Mouse (Mus musculus): ENCODE results near the gene Lama2. TPM values are rescaled to one million over a fixed set of nuclear protein-coding genes. Genes with fewer than 3 reads are reported as not detected.

The Lama2 gene
- total RNA-seq, 2 experiments from 2014 or later, result 9.6 to 12.1 TPM

DNA sequence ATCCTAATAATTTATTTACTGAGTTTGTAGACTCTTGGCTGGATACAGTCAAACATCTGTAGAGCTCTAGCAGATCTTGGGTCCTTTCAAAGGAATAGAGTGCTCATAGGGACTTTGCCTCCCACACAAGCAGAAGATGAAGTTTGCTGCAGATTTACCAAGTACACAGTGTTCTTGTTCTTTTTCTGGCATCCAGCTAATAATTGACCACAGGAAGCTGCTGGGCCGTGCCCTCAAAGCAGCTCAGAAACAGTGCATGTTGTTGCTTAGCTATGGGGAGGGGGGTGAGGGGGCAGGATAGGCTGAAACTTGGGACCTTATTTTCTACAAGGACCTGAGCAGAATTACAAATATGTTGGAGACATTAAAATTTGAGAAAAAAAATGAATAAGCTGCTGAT is 232.0 kb downstream of the Lama2 start:
- DNase-seq (ENCODE audit: extremely low spot score in 1 of 2, low spot score in 1 of 2), result no peak

DNA sequence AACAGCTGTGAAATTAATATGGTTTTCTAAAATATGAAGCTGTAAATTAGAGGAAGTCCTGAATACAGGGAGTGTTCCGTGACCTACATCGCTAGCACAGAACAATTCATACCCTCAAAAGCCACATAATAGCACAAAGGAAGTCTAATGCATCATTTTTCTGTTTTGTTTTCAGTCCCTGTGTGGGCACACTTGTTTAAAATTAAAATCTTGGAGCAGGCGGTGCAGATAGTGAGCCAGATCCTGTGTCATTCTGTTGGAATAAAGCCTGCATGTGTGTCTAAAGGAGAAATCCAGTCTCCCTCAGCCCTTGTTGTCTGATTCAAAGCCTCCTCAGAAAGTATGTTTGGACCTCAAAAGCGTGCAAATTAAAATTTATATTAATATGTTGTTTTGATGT is 234.9 kb downstream of the Lama2 start:
- peak in 1 of 2 experiments; percentile 10 for DNase-seq (ENCODE audit: extremely low spot score in 1 of 2, low spot score in 1 of 2)

DNA sequence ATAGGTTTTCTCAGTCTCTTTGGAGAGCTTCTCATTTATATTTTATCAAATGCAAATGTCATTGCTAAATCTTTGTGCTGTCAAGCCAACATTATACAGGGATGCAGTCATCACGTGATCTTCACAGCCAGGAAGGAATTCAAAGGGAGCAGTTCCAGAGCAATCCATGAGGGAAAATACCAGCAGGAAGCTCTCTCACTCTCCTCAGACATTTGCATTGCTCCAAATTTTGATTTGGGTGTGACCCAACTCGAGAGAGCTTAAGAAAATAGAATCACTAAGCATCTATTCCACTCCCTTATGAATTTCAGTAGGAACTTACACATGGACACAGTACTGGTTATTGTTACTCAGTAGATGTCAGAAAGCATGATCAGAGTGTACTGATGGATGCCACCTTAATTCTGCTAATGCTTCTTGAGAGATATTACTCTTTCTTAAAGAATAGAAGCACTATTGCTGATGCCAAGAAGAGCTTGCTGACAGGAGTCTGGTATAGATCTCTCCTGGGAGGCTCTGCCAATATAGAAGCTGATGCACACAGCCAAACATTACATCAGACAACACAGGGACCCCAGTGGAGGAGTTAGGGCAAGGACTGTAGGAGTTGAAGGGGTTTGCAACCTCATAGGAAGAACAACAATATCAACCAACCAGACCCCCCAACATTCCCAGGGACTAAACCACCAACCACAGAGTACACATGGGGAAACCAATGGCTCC is 236.5 kb downstream of the Lama2 start:
- DNase-seq (ENCODE audit: extremely low spot score in 1 of 2, low spot score in 1 of 2), result no peak

DNA sequence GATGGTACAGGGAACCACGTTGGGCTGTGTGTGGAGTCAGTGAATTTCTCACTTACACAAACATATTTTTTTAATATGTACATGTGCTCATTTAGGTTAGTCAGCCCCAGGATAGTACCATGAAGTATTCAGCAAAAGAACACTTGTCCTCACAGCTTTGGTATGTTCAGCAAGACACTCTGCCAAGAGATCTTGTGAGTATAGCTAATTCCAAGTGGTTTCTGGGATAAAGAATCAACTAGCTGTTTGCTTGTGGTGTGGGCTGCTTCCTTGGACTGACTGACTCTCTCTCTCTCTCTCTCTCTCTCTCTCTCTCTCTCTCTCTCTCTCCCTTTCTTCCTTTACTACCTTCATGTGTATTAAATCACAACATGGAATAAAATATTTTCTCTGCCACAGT is 241.3 kb downstream of the Lama2 start:
- DNase-seq (ENCODE audit: extremely low spot score in 1 of 2, low spot score in 1 of 2), result no peak

DNA sequence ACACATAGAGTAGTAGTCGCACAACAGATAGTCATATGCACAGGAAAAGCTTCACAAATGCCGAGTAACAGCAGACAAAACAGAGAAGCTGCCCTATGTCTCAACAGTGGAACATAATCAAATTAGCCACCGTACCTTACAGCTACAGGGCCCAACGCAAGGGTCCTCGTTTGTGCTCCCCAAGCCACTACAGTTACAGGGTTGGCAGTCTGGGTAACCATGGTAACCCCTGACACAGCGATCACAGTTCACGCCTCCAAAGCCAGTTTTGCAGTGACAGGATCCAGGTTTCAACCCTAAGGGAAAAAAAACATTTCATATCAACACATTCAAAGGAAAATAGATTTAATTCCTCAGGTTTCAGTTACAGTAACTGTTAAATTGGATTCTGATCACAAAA is 275.3 kb downstream of the Lama2 start:
- DNase-seq (ENCODE audit: extremely low spot score in 1 of 2, low spot score in 1 of 2), result no peak

DNA sequence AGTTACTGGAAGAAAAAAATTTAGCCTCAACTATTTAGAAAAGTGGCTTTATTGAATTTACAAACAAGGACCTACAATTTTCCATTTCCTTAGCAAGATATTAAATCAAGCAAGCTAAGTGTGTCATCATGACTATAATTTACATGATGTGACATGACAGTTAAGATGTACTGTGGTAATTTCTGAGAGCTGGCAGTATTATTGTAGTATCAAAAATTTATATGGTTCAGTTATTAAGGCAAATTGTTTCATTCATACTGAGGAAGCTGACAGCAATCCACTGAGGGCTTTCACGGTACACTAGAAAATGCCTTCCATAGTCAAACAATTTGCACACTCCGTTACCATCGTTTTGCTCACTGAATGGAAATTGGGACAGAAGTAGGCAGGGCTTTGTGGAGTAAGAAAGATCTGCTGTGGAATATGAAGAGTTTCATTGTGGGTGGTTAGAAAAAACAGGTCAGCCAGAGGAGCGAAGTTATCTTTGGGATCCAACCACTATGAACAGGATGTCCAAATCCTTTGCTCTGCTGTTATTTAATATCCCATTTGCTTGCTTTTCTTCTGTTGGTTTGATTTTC is 297.1 kb downstream of the Lama2 start:
- DNase-seq (ENCODE audit: extremely low spot score in 1 of 2, low spot score in 1 of 2), result no peak

DNA sequence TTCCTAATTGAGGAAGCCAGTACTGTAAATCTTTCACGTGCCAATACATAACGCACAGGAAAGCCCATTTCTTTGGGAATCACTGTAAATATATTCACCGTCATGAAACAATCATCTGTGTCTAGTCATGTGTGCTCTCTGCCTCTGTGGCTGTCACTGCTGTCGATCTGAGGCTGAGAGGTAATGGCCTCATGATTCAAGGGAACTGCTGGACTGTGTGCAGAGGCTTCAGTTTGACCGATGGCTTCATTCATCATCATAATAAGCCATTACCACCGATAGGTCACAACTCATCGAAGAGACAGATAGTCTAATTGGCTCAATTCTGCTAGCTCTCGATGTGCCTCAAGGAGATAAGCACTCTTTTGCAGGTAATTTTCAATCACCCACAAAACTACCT is 312.1 kb downstream of the Lama2 start:
- no peak for DNase-seq (ENCODE audit: extremely low spot score in 1 of 2, low spot score in 1 of 2)

DNA sequence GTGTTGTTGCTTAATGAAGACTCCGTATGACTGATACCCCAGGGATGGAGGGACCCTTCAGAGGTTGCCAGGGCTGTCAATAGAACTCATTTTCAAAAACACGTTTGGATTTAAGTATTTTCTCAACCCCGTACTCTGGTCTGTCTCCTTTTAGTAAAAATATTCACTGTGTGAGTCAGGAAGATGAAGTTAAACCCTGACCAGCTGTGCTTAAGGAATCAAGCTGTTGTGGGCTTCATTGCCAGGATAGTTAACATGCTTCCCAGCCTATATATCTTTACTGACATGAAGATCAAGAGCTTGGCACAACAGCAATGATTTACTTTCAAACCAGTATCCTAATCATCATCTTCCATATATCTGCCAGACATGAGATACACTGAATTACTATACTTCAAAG is 314.3 kb downstream of the Lama2 start:
- no peak for DNase-seq (ENCODE audit: extremely low spot score in 1 of 2, low spot score in 1 of 2)

DNA sequence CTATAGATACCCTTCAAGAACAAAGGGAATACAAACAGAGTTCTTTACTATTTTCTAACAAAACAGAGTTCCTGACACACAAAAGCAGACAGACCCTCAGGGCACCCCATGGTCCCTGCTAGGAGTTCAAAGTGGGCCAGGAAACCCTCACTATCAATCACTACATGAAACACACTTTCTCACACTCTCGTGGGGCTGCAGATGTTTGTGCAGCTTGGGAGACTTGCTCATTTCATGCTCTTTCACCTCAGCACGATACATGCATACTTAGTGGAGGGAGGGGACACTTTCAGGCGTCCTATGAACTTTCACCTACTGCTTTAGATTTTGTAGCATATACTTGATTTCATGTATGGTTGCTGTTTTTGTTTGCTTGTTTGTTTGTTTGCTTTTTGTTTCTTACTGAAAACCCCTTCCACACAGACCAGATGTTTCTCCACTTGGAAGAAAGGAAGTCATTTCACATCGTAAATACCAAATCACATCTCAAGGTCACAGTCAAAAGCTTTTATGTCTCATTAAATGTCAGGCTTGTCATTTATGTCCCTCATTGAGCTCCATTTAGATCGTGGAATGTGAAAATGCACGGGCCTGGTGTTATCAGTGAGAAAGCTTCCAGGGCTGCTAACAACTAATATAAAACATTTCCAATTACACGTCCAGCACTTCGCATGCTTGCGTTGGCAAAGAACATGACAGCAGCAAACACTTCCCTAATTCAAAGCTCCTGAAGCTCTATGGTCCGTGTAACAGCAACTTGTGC is 334.3 kb downstream of the Lama2 start:
- DNase-seq (ENCODE audit: extremely low spot score in 1 of 2, low spot score in 1 of 2), result no peak

DNA sequence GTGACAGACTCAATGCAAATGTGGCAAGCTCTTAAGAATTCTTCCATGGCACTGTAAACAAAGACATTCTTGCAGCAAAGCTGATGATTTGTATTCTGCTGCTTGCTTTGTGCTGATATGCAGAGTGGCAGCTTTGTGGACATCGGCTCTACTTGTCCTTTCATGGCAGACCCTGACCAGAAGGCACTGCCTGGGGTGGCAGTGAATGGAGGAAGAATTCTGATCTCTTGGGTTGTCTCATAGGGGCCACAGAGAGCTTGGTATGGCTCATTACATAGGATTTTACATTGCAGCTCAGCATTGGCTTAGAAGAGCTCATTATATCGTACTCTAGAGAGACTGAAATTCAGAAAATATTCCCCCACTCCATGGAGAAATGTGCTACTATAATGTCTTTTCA is 352.1 kb downstream of the Lama2 start:
- DNase-seq (ENCODE audit: extremely low spot score in 1 of 2, low spot score in 1 of 2), result no peak

DNA sequence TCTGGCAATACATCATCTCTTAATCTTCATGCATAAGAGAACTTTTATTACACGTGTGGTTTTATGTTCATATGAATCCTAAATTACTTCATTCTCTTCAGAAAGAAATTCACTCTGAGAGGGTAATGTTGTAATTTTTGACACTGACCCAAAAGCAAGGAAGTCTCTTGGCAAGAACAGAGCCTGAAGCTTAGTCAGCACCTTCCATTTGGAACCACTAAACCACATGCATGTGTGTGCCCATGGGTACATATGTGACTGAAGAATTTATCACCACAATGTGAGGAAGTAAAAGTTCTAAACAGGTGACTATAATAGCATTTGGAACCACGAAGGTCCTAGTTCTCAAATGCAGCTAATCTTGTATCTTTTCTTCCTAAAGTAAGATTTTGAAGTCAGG is 353.7 kb downstream of the Lama2 start:
- DNase-seq (ENCODE audit: extremely low spot score in 1 of 2, low spot score in 1 of 2), result no peak

DNA sequence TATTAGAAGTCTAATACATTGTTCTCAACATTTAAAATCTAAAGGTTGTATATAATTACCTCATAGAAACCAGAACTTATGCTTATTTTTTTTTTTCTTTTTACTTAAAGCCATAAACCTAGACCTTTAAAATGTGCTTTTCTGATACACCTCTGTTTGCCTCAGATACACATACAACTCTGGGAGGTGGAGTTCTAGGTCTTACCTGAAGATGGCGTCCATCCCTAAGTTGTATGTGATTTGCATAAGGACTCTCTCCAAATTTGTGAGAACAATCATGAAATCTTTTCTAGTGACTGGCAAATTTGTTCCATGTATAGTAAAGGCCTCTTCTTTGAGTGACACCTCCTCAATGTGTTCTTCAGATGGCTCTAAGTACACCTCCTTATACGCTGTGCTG is 354.8 kb downstream of the Lama2 start:
- no peak for DNase-seq (ENCODE audit: extremely low spot score in 1 of 2, low spot score in 1 of 2)

DNA sequence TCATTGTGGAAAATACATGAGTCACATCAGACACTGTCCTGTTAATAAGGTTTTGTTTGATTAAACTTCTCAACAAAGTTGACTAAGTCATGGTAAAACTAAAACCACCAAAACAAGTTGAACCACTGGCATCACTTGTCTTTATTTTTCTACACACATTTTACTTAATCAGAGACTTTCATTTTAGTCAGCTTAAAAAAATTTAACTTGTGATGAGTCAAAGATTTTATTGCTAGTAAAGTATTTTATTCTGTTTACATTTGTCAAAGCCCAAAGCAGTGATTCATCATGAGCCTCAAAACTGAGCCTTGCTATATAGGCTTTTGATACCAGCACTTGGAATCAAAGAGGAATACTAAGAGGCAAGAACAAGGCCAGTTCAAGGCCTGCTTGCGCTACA is 369.8 kb downstream of the Lama2 start:
- no peak for DNase-seq (ENCODE audit: extremely low spot score in 1 of 2, low spot score in 1 of 2)

DNA sequence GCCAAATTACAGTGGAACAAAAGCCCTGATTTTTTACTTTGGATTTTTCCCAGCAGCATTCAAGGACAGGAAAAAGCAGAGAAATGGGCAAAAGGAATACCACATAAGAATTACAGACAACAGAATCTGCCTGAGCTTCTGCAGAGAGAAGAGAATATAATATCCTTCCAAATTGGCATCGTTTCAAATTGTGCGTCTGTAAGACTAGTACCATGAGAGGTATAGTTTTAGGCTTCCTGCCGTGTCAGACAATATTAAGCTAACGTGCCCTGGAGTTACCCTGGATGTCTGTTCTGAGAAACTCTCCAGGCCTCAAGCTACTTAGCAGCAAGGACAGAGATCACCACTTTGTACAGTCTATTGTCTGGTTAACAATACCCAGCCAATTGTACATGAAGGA is 384.8 kb downstream of the Lama2 start:
- DNase-seq (ENCODE audit: extremely low spot score in 1 of 2, low spot score in 1 of 2), result no peak

DNA sequence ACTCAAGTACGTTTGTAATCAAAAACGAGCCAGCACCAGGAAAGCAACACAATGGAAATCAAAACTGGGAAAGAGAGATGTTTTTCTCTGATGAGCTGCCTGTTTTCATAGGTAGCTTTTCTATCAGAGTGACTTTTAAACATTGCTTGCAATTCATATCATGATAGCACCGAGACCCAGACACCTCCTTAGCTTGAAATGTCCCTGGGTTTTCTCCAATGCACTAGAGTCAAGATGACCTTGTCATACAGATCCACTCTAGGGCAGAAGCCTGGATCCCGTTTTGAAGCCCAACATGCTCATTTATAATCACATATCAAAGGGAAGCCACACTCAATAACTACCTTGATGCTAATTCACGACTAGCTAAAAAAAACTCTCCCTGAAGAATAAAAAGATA is 386.0 kb downstream of the Lama2 start:
- no peak for DNase-seq (ENCODE audit: extremely low spot score in 1 of 2, low spot score in 1 of 2)

DNA sequence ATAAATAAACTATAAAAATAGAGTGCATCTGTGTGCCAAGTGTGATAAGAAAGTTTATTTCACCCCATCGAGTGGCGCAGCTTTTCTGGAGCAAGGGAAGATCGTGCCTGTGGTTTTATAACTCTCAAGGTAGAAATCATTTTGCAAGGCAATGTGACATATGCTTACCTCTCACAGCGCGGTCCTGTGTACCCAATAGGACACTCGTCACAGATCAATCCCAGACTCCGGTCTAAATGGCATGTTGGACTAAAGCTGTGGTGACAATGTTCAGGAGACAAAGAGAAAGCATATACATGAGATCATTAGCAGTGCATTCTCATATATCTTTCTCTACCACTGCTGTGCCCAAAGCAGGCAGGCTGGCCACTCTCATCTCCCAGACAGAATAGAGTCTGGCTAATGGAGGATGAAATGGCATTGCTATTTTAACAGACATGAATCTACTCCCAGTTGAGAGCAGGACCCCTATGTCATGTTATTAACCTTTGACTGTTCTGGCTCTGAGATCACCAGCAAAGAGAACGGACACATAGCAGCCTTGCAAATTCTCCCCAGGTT is 395.7 kb downstream of the Lama2 start:
- no peak for DNase-seq (ENCODE audit: extremely low spot score in 1 of 2, low spot score in 1 of 2)

DNA sequence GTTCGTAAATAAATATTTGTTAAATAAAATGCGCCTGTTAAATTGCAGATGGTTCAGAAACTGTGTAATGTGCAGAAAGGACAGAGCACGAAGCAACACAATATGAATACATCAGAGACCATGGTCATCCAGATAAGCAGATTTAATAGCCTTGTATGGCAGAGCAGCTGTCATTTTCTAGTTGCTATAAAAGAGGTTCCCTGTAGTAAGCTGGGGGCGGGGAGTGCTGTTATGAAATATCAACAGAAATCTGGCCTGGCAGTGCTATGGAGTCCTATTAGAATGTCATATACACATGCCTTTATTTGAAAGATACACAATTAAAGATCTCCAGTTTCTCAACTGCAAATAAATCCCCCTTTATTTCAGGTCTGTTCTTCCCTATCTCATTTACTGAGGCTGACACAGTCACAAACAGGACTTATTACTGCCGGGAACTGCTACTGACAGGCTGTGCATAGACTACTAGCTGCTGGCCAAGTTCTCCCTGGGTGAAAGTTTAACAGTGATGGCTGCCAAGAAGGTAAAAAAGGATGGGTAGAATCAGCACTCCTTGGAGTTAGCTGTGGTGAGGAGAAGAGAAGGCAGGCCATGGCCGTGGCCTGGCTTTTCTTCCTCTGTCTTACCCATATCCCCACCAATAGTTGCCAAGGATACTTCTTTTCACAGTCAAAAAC is 396.8 kb downstream of the Lama2 start:
- no peak for DNase-seq (ENCODE audit: extremely low spot score in 1 of 2, low spot score in 1 of 2)

DNA sequence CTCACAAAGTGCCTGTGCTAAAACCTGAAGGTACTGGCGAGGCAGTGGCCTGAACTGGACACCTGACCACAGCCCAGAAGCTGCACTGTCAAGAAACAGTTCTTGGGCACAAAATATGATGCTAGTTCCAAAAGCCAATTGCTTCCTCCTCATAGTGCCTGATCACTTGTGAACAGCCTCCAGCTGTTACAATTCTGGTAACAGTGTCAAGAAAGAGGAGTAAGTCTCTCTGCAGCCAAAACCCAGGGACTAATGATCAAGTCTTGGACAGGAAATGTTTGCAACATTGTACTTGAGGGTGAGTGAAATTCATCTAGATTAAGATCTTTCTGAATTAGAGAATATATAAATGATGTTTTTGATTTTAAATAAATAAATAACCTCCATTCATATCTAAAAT is 399.9 kb downstream of the Lama2 start:
- DNase-seq (ENCODE audit: extremely low spot score in 1 of 2, low spot score in 1 of 2), result no peak

DNA sequence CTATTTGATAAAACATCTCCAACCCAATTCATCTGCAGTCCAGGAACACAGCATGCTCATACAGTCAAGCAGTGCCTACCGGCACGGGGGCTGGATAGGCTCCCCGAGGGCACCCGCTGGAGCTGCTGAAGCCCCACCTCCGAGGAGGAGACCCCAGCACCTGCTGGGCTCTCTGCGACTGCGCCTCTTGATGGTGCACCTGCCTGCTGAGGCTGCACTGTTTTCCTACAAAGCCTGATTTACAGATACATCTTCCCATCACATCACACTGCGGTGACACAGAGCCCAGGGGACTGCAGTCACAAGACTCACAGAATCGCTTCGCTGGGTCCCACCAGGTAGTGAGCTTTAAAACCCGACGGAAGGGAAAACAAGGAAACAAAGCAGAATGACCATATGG is 412.2 kb downstream of the Lama2 start:
- no peak for DNase-seq (ENCODE audit: extremely low spot score in 1 of 2, low spot score in 1 of 2)

DNA sequence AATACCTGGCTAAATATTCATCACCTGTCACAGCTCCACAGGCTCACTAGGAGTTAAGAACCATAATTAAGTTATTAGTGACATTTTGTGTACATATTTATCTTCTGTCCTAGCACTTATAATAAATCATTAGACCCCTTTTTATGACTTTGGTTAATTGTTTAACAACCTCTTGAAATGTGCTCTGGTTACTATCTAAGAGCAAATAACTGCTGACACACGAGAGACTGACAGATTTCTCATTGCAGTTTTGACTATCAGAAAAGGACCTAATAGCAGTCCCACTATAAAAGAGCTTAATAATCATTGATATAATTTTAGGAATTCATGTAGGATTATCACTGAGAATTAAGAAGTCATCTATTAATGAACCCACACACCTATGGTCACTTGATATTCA is 421.1 kb downstream of the Lama2 start:
- no peak for DNase-seq (ENCODE audit: extremely low spot score in 1 of 2, low spot score in 1 of 2)
